In the genomic region with DNA sequence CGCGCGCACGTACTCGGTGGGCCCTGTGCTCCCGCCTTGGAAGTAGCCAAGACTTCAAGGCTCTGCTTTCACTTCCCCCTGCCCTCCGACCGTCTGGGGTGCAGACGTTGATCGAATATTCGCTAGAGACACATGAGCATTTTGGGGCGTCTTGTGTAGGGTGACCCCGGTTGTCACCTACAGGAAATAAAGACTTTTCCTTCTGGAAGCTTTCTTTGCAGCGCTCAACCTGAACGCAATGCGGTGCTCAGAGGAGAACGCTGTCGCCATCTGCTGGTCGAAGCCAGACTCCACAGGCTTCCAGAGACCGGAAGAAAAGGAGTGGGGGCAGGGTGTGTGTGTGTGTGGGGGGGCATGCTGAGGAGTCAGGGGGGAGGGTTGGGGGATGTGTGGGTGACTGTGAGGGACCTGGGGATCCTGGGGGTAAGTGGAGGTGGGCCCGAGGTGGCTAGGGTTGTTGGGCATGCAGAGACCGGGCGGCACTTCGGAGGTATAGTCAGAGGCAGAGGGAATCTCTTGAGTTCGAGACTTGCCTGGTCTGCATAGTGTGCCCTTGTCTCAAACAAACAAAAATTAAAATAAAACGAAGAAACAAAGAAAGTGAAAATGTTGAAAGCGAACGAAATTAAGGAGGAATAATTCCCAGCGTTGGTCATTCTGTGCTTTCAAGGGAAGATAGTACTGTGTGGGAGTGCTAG, we compare ENCODE assay signal across 7 mouse cellular contexts. TPM values are rescaled to one million over a fixed set of nuclear protein-coding genes. Genes with fewer than 3 reads are reported as not detected.
DNase-seq lines count a peak whose midpoint lies in the region; ATAC-seq lines count a peak whose summit lies in the region.

No protein-coding gene starts in this region.

- peak; percentile 78 for DNase-seq in adrenal gland, adult 8-10 months
- DNase-seq in embryo, embryonic 11 days: peak; percentile 93
- peak; percentile 68 to 86 for DNase-seq in gastrocnemius, postnatal 4 days (ENCODE audit: low spot score in 2 of 2)
- DNase-seq in limb, embryonic 10.5 days (ENCODE audit: low spot score): peak; percentile 91
- peak; percentile 88 for DNase-seq in skeletal muscle tissue, adult 2 months (ENCODE audit: low read depth, low spot score)

- H3K9ac ChIP-seq in intestine, embryonic 16.5 days (ENCODE audit: low read depth, low read length): peak overlapping the region; percentile 66
- H3K9ac ChIP-seq in midbrain, embryonic 12.5 days (replicated peaks): peak overlapping the region; percentile 52; the same call in 1 of the 2 replicates

- 18% methylated on average over 29 of the region's 29 CpGs for WGBS in intestine, embryonic 16.5 days
- WGBS in limb, embryonic 10.5 days: 22% methylated on average over 29 of the region's 29 CpGs
- WGBS in midbrain, embryonic 12.5 days: 20% methylated on average over 29 of the region's 29 CpGs

- peak overlapping the region; percentile 78 for H3K4me2 ChIP-seq in intestine, embryonic 16.5 days (ENCODE audit: low read depth, low read length)
- H3K4me2 ChIP-seq in midbrain, embryonic 12.5 days (replicated peaks): peak overlapping the region; percentile 64

- H3K4me3 ChIP-seq in intestine, embryonic 16.5 days (ENCODE audit: low read length): peak overlapping the region; percentile 44
- H3K4me3 ChIP-seq in limb, embryonic 10.5 days: peak overlapping the region; percentile 65
- peak overlapping the region; percentile 55 for H3K4me3 ChIP-seq in midbrain, embryonic 12.5 days

- H3K9me3 ChIP-seq in intestine, embryonic 16.5 days (ENCODE audit: control insufficient read depth, low read length): no peaks in the 10 kb centered on the region
- H3K9me3 ChIP-seq in limb, embryonic 10.5 days (replicated peaks): no peaks in the 10 kb centered on the region
- H3K9me3 ChIP-seq in midbrain, embryonic 12.5 days: no peaks in the 10 kb centered on the region

- H3K4me1 ChIP-seq in intestine, embryonic 16.5 days (ENCODE audit: control insufficient read depth, insufficient read depth, low read length): peaks cover 29% of the 10 kb centered on the region
- peaks cover 52% of the 10 kb centered on the region for H3K4me1 ChIP-seq in limb, embryonic 10.5 days
- peaks cover 39% of the 10 kb centered on the region for H3K4me1 ChIP-seq in midbrain, embryonic 12.5 days

- H3K27ac ChIP-seq in intestine, embryonic 16.5 days (ENCODE audit: low read length): peak overlapping the region; percentile 94
- H3K27ac ChIP-seq in limb, embryonic 10.5 days: peak overlapping the region; percentile 59
- H3K27ac ChIP-seq in midbrain, embryonic 12.5 days (replicated peaks): peak overlapping the region; percentile 93

- H3K36me3 ChIP-seq in intestine, embryonic 16.5 days (ENCODE audit: control insufficient read depth, insufficient read depth, low read length): no peaks in the 10 kb centered on the region
- H3K36me3 ChIP-seq in limb, embryonic 10.5 days: 0 out of 2 replicates have a peak, but pooled peaks cover 3% of the 10 kb centered on the region
- H3K36me3 ChIP-seq in midbrain, embryonic 12.5 days: peaks cover 4% of the 10 kb centered on the region; the same call in 1 of the 2 replicates

- H3K27me3 ChIP-seq in intestine, embryonic 16.5 days (replicated peaks; ENCODE audit: control insufficient read depth, insufficient read depth, low read length): no peaks in the 10 kb centered on the region
- no peaks in the 10 kb centered on the region for H3K27me3 ChIP-seq in limb, embryonic 10.5 days (ENCODE audit: low read depth, poor library complexity, severe bottlenecking)
- peaks cover 23% of the 10 kb centered on the region for H3K27me3 ChIP-seq in midbrain, embryonic 12.5 days

- ATAC-seq in intestine, embryonic 16.5 days: peak; percentile 47
- ATAC-seq in midbrain, embryonic 12.5 days (ENCODE audit: low FRiP score, low read depth): peak; percentile 7; the same call in 1 of the 2 replicates

RNA-seq across cellular contexts. Expression of a gene that starts 1.0 kb away (rescaled TPM):
- total RNA-seq in adrenal gland, adult 8-10 months (2022): 1 to 10 TPM; 1.2 to 1.7 (median 1.3) TPM
- total RNA-seq in gastrocnemius, postnatal 4 days (2021): 1 to 10 TPM; 1.2 to 1.7 TPM
- 0.61 and 1.2 TPM in 2 replicates for polyA plus RNA-seq in intestine, embryonic 16.5 days (2015; fragmentation: Nextera tagmentation; extraction: Ambion mirVana)
- polyA plus RNA-seq in limb, embryonic 10.5 days (2016; fragmentation: Nextera tagmentation; extraction: Ambion mirVana): 1.4 TPM in 2 replicates
- 2.5 and 2.6 TPM in 2 replicates for polyA plus RNA-seq in midbrain, embryonic 12.5 days (2016; fragmentation: Nextera tagmentation; extraction: Ambion mirVana)

RNA-seq across cellular contexts. Expression of a gene that starts 4.2 kb away (rescaled TPM):
- total RNA-seq in adrenal gland, adult 8-10 months (2022): 100 to 1,000 TPM in 2 of 4 experiments, 10 to 100 TPM in 2; 32.2 to 138 (median 85.6) TPM
- 1 to 10 TPM; 5.2 to 6.6 TPM for total RNA-seq in gastrocnemius, postnatal 4 days (2021)
- polyA plus RNA-seq in intestine, embryonic 16.5 days (2015; fragmentation: Nextera tagmentation; extraction: Ambion mirVana): 21.0 and 22.7 TPM in 2 replicates
- 12.6 and 15.5 TPM in 2 replicates for polyA plus RNA-seq in limb, embryonic 10.5 days (2016; fragmentation: Nextera tagmentation; extraction: Ambion mirVana)
- polyA plus RNA-seq in midbrain, embryonic 12.5 days (2016; fragmentation: Nextera tagmentation; extraction: Ambion mirVana): 2.9 and 5.1 TPM in 2 replicates

RNA-seq across cellular contexts. Expression of a gene that starts 22.5 kb away (rescaled TPM):
- 10 to 100 TPM; 14.7 to 34.5 (median 26.5) TPM for total RNA-seq in adrenal gland, adult 8-10 months (2022)
- 10 to 100 TPM; 13.6 to 18.2 TPM for total RNA-seq in gastrocnemius, postnatal 4 days (2021)
- 29.3 and 29.5 TPM in 2 replicates for polyA plus RNA-seq in intestine, embryonic 16.5 days (2015; fragmentation: Nextera tagmentation; extraction: Ambion mirVana)
- 53.3 and 58.5 TPM in 2 replicates for polyA plus RNA-seq in limb, embryonic 10.5 days (2016; fragmentation: Nextera tagmentation; extraction: Ambion mirVana)
- polyA plus RNA-seq in midbrain, embryonic 12.5 days (2016; fragmentation: Nextera tagmentation; extraction: Ambion mirVana): 52.8 and 54.1 TPM in 2 replicates

RNA-seq across cellular contexts. Expression of a gene that starts 23.2 kb away (rescaled TPM):
- total RNA-seq in adrenal gland, adult 8-10 months (2022): 10 to 100 TPM; 24.6 to 58.2 (median 46.7) TPM
- total RNA-seq in gastrocnemius, postnatal 4 days (2021): 10 to 100 TPM; 16.0 to 17.7 TPM
- 8.2 and 8.7 TPM in 2 replicates for polyA plus RNA-seq in intestine, embryonic 16.5 days (2015; fragmentation: Nextera tagmentation; extraction: Ambion mirVana)
- polyA plus RNA-seq in limb, embryonic 10.5 days (2016; fragmentation: Nextera tagmentation; extraction: Ambion mirVana): 8.0 and 8.6 TPM in 2 replicates
- polyA plus RNA-seq in midbrain, embryonic 12.5 days (2016; fragmentation: Nextera tagmentation; extraction: Ambion mirVana): 6.3 and 7.4 TPM in 2 replicates

RNA-seq across cellular contexts. Expression of a gene that starts 30.8 kb away (rescaled TPM):
- total RNA-seq in adrenal gland, adult 8-10 months (2022): 100 to 1,000 TPM in 2 of 4 experiments, 10 to 100 TPM in 2; 50.6 to 211 (median 117) TPM
- 10 to 100 TPM in 1 of 2 experiments, 1 to 10 TPM in 1; 7.8 to 10.5 TPM for total RNA-seq in gastrocnemius, postnatal 4 days (2021)
- polyA plus RNA-seq in intestine, embryonic 16.5 days (2015; fragmentation: Nextera tagmentation; extraction: Ambion mirVana): 12.6 and 13.6 TPM in 2 replicates
- polyA plus RNA-seq in limb, embryonic 10.5 days (2016; fragmentation: Nextera tagmentation; extraction: Ambion mirVana): 17.1 and 28.2 TPM in 2 replicates
- polyA plus RNA-seq in midbrain, embryonic 12.5 days (2016; fragmentation: Nextera tagmentation; extraction: Ambion mirVana): 17.8 and 17.9 TPM in 2 replicates

Comparison
In these comparisons a context has a peak if more than half of its experiments do, and no peak if none do; other contexts are left out.
1. Peak in every context shown above with its lines: DNase-seq, ATAC-seq, H3K4me3 ChIP-seq and H3K27ac ChIP-seq.